Mouse (Mus musculus) T-cell, adult 2 months (primary cell): ENCODE measurements around the gene Prr18.

Experiments
- DNase-seq: peaks from one replicate; pipeline ENCODE4 v3.0.0; 2022; ENCODE audit warnings: low spot score

The Prr18 gene

DNA sequence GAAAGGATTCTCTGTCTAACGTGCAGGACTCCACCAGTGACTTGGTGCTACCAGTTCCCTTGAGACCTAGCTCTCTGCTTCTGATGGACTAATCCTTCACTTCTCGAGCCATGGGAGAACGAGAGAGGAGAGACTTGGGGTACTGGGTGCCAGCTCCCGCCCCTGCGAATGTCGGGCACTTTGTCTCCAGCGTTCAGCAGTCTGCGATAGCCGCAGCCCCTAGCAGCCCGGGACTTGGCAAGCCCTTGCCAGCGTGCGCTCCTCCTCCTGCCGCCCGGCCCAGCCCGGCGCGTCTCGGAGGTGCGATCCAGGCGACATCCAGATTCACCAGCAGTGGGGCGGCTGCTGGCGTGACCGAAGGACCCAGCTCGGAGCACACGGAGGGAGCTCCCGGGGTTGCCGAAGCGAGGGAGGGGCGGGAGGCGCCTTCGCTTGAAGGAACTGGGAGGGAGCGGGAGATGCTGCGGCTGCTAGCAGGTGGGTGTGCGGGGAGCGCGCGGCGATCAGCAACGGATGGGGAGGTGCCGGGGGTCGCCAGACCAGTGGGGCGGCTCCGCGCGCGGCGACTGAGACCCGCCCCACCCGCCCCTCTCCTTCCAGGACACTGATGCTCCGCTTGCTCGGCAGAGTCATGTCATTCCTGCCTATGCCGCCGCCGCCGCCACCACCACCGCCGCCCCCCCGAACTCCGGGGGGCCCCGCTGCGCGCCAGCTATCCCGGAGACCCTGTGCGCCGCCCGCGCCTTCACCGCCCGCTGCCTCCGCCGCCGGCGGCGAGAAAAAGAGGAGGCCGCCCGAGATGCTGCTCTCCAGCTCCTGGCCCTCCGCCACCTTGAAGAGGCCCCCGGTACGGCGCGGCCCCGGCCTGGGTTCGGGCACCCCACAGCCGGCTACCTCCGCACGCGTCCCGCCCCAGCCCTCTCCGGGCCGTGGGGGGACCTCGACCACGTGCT, 3.4 kb downstream of the Prr18 start:
- no peak for DNase-seq

GRCm38 (mm10) chr17:8341360-8341963, 4.2 kb downstream of the Prr18 start:
- no peak for DNase-seq

DNA sequence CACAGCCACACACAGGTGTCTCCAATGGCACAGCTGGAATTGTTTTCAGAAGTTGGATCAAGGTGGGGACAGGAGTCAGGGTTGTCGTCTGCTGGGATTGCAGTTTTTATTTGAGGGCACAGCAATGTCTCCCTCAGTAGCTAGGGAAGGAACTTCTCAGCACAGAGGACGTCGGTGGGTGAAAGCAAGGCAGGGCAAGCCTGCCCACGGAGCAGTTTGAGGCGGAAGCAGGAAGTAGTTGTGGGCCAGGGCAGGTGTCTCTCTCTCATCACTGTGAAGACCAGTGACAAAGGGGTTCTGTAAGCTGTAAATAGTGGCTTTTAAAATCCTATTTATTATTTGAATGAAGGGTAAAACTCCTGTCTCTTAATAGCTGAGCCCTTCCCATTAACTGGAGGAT, 5.4 kb downstream of the Prr18 start:
- peak; percentile 41 for DNase-seq

GRCm38 (mm10) chr17:8343416-8343815, 6.2 kb downstream of the Prr18 start:
- no peak for DNase-seq

DNA sequence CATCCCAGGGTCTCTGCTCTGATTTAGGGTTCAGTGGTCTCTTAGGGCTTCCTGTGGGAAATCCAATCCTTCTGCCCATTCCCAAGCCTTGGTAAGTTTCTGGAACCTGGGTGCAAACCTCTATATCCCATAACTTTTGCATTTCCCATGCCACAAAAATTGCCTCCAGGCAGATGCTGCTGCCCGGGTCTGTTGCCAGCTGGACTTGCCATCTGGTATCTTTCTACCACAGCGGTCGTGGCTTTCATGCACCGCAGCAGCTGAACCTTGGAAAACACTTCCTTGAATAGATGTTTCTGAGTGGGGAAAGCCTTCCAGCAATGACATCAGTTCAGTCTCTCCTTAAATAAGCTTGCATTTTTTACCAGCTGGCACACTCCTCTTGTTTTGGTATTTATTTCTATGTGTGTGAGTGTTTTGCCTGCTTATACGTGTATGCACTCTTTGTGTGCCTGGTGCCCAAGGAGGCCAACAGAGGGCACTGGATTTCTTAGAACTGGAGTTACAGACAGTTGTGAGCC, 10.6 kb downstream of the Prr18 start:
- no peak for DNase-seq

- DNase-seq = no peak
These were observed 11.7 kb downstream of the Prr18 start for GRCm38 (mm10) chr17:8348941-8349340.

DNA sequence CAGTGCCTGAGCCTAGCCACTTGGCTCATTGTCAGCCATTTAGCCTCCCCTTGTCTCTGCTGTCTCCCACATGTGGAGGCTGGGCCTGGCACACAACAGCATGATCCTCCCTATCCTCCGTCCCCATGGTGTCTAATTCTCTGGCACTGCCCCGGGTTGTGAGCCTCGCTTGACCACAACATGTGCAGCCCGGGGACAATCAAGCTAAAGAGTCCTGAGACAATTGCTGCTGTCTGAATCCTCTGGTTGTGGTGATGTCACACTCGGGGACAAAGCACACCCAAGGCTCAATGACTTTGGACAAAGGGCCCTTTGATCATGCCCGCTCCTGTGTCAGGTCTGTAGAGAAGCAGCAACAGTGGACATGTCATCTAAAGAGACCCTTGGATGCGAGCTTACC, 13.8 kb downstream of the Prr18 start:
- DNase-seq = no peak

- DNase-seq = no peak
These were observed 18.4 kb downstream of the Prr18 start, which contains the start of gene T2 for GRCm38 (mm10) chr17:8355692-8356091. Gene T2 (plus strand): TSS chr17:8355992.

DNA sequence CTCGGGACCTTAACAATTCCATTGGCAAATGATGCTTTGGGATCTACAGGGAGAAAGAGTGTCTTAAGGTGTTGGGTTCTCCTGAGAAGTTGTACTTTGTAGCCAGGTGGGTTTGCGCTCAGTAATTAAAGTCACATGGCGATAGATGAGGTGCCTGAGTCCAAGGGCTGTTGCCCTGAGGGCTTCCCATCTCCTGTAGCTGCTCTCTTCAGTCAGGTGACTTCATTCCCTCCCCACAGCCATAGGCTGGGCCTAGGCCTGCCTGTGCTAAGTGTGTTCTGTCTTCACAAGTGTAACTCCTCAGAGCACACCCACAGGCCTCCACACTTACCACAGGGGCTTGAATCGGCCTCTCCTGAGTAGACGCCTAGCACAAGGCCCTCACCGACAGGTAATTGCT, 20.2 kb downstream of the Prr18 start:
- DNase-seq = no peak

DNA sequence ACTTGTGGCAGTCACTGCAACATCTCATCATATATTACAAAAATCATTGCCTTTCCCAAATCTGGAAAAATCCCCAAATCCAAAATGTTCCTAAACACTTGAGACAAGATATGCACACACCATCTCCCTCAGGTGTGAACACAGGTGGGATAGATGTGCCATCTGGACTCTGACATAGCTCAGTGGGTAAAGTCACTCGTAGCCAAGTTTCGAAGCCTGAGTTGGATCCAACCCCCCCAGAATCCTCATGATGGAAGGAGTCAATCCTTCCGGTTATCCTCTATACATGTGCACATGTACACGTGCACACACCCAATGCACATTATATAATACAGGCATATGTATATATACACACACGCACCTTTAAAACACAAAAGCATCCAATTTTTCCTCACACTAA, 23.6 kb downstream of the Prr18 start:
- DNase-seq = no peak

DNA sequence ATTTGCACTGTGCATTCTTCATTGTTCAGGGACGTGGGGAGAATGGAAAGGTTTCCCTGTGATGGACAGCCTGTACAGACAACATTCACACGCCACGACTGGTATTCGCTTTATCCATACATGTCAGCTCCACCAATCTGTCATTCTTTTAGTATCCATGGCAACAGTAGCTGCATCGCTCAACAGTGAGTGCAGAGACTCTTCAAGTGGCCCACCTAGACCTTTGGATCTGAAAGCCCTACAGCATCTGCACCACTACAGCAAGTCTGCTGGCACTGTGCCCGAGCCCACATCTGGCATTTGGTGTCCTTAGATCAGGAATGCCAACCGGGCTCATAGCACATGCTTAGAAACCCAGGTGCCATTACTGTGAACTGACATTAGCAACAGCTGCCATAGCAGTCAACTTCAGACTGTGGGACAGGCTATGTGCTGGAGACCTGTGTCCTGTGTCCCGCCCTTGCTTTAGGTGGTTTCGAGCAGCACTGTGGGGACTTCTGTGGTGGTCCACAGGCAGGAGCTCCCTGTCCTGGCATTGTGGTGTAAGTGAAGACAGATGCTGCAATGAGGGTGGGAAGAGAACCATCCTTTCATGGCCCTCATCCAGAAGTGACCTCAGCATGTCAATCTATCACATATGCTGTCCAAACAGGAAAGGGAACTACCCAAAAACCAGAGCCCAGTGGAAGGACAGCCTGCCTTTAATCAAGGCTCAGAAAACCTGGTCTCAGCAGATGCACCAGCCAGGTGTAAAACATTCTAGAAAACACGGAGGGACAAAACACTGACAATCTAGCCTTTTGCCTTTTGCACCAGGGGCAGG, 24.2 kb downstream of the Prr18 start:
- no peak for DNase-seq

- DNase-seq = no peak
These were observed 30.5 kb downstream of the Prr18 start for GRCm38 (mm10) chr17:8367514-8368480.

DNA sequence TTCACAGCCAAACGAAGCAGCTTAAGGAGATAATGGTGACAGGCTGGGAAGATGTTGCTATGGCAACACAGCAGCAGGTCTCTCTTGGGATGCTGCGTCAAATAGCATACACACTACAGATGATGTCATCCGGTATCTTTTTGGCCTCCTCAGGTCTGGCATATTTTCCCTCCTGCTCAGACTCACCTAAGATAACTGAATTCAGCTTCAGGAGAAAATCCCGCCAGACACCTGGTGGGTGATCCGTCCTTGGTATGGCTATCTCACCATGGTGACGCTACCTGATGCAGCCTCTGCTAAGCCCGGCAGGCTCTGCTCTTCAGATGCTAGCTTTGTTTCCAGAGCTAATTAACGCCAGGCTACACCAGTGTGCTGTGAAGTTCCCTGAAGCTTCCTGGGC, 31.3 kb downstream of the Prr18 start:
- DNase-seq = no peak

- no peak for DNase-seq
These were observed 31.9 kb downstream of the Prr18 start for GRCm38 (mm10) chr17:8369171-8369570.

DNA sequence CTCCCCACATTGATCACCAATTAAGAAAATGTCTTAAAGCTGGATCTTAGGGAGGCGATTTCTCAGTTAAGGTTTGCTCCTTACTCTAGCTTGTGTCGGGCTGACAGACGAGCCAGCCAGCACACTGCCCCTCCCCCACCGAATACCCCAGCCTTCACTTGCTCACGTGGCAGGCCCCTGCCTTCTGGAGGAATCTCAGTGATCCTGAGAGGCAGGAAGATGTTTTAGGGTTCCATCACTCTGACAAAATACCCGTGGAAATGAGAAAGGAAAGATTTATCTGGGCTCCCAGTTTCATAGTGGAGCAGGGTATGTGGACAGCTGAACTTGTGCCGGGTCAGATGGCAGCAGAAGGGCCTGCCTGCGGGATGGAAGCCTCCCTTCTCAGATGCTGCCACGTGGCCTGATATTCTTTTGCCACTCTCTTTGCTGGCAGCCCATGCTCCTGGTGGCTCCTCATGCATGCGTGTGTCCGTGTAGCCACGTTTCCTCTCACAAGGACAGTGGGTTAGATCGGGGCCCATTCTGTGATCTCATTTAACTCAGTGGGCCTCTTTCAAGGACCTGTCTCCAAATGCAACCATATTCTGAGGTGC, 33.5 kb downstream of the Prr18 start:
- no peak for DNase-seq

- peak; percentile 74 for DNase-seq
These were observed 34.6 kb downstream of the Prr18 start for GRCm38 (mm10) chr17:8371834-8372233.

- DNase-seq = peak; percentile 77
These were observed 35.2 kb downstream of the Prr18 start for GRCm38 (mm10) chr17:8372286-8373046.

- no peak for DNase-seq
These were observed 40.0 kb downstream of the Prr18 start for GRCm38 (mm10) chr17:8377298-8377697.

GRCm38 (mm10) chr17:8385441-8385840, 48.2 kb downstream of the Prr18 start:
- no peak for DNase-seq

DNA sequence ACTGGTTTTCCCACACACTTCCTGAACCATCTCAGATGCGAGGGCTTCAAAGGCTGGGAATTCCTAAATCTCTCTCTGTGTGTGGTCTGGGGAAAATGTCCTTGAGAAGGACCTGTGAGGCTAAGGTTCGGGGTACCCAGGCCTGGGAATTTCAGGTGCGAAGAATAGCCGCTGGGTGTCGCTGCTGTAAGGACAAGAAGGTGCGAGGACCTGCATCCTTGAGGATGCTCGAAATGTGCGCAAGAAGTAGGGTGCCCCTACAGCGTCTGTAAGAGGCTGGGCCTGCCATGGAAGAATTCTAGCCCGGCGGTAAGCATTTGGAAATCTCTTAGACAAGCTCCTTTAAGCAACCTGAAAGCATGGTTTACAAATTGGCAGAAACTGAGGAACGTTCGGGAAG, 51.2 kb downstream of the Prr18 start:
- DNase-seq = peak; percentile 34
